Mouse (Mus musculus) CD4-positive naive resting alpha-beta T cell, adult 76 days (primary cell): Measurements from ENCODE around the gene Tram2. TPM values are rescaled to one million over a fixed set of nuclear protein-coding genes. Genes with fewer than 3 reads are reported as not detected.

Experiments used
- total RNA-seq: library from RNA; stranded (reverse); gene quantifications from one replicate; pipeline ENCODE4 v1.2.4, GENCODE M21; 2023

Gene Tram2
- total RNA-seq, result 10.3 TPM

DNA sequence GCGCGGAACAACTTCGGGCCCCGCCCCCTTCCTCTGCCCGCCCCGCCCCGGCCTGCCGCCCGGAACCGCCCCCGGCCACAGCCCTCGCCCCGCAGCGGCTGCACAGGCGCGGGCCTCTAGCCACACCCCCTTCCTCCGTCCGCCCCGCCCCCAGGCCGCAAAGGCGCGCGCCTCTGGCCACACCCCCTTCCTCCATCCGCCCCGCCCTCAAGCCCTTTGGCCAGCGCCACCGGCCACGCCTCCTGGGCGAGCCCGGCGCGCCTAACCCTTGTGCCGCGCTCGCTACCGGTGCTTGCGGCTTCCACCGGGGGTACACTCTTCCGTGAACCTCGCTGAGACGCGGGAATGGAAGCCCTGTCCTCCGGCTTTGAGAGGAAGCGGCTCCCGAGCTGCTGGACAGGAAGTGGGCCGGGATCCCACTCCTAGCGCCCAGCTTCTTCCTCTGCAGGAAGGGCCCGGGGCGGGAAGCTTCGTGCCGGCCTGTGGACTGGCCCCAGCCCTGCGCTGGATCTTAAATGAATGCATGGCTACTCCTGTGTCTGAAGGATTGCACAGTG, at the start of gene Tram2:
Gene Tram2, minus strand, starts transcription at position 13 of the 557 bp plus-strand sequence.

DNA sequence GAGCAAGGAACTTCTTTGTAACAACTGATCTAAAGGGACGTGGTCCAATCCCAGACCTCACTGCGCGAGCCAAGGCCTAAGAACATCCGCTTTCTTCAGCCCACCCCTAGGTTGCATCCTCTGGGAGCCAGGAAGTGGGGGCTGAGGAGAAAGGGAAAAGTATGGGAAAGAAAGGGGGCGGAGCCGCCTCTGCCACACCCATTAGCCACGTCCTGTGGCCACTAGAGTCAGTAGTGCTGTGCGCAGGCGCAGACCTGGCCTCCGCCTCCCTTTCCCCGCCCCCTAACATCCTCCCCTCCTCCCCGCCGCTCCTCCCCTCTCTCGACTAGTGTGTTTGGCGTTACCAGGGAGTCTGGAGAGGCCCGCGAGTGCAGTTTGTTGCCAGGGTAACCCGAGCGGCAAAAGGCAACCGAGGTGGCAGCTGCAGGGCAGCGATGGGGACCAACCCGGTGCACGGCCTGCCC, 127.7 kb downstream of the Tram2 start, which contains the start of gene Efhc1:
Gene Efhc1, plus strand, starts transcription at position 327 of the 464 bp plus-strand sequence.

Other genes starting within 250 kb of the Tram2 start
- 5.9 TPM for gene Paqr8, start 188.6 kb downstream of the Tram2 start, total RNA-seq
- gene Efhc1, start 127.6 kb downstream of the Tram2 start, total RNA-seq, result 0.67 TPM
- 1.1 TPM for gene Tmem14a, start 139.3 kb upstream of the Tram2 start, total RNA-seq
- not detected for gene Gsta3, start 161.4 kb upstream of the Tram2 start, total RNA-seq